Mouse (Mus musculus) heart, embryonic 15.5 days (tissue): ENCODE data around the gene Fgfbp3. TPM values are rescaled to one million over a fixed set of nuclear protein-coding genes. Genes with fewer than 3 reads are reported as not detected.
"Not testable (repeated sequence)": the region's sequence is repeated elsewhere in the genome, so short reads cannot be mapped to it uniquely, and the experiment has no call there.

Experiments
- ATAC-seq: fragments of 200-750 bp; cut with Nextera tagmentation; replicated peaks from 2 replicates; pipeline ENCODE4 v1.8.0; 2017; ENCODE audit warnings: low read depth, moderate TSS enrichment; ENCODE audit not compliant: insufficient number of reproducible peaks, insufficient read depth, low FRiP score
- H3K27ac ChIP-seq: fragments of 300-500 bp; sonication (generic); 2 replicates; pipeline ENCODE4 v1.5.1; 2015; ENCODE audit warnings: mild to moderate bottlenecking, inconsistent platforms
- H3K27me3 ChIP-seq: fragments of 300-500 bp; sonication (generic); 2 replicates; pipeline ENCODE4 v1.6.1; 2015; ENCODE audit warnings: inconsistent platforms
- H3K36me3 ChIP-seq: fragments of 300-500 bp; sonication (generic); 2 replicates; pipeline ENCODE4 v1.6.1; 2015; ENCODE audit warnings: mild to moderate bottlenecking, inconsistent platforms
- H3K4me1 ChIP-seq: fragments of 300-500 bp; sonication (generic); replicated peaks from 2 replicates; pipeline ENCODE4 v1.6.1; 2015; ENCODE audit warnings: inconsistent platforms
- H3K4me2 ChIP-seq: fragments of 300-500 bp; sonication (generic); 2 replicates; pipeline ENCODE4 v1.6.1; 2015; ENCODE audit warnings: inconsistent platforms, mild to moderate bottlenecking, moderate library complexity
- H3K4me3 ChIP-seq: fragments of 300-500 bp; sonication (generic); 2 replicates; pipeline ENCODE4 v1.5.1; 2015; ENCODE audit warnings: mild to moderate bottlenecking, inconsistent platforms
- H3K9ac ChIP-seq: fragments of 300-500 bp; sonication (generic); 2 replicates; pipeline ENCODE4 v1.6.1; 2015; ENCODE audit warnings: mild to moderate bottlenecking, inconsistent platforms
- H3K9me3 ChIP-seq: fragments of 300-500 bp; sonication (generic); replicated peaks from 2 replicates; pipeline ENCODE4 v1.6.1; 2016; ENCODE audit warnings: inconsistent platforms
- WGBS: fragments of 180-500 bp; shearing (Covaris S2); methylation state at CpG from one replicate; pipeline ENCODE4 v1.1.7; 2015; ENCODE audit warnings: mixed read lengths; 5-methylcytosine and 5-hydroxymethylcytosine counted together
- polyA plus RNA-seq: library from polyadenylated mRNA; unstranded; fragments of >200 nt; fragmentation: Nextera tagmentation; extraction: Ambion mirVana; gene quantifications from 2 replicates; pipeline ENCODE4 v1.2.1, GENCODE M21; 2015

Fgfbp3 gene
- polyA plus RNA-seq, 1 experiment from 2014 or later = 4.4 TPM

DNA sequence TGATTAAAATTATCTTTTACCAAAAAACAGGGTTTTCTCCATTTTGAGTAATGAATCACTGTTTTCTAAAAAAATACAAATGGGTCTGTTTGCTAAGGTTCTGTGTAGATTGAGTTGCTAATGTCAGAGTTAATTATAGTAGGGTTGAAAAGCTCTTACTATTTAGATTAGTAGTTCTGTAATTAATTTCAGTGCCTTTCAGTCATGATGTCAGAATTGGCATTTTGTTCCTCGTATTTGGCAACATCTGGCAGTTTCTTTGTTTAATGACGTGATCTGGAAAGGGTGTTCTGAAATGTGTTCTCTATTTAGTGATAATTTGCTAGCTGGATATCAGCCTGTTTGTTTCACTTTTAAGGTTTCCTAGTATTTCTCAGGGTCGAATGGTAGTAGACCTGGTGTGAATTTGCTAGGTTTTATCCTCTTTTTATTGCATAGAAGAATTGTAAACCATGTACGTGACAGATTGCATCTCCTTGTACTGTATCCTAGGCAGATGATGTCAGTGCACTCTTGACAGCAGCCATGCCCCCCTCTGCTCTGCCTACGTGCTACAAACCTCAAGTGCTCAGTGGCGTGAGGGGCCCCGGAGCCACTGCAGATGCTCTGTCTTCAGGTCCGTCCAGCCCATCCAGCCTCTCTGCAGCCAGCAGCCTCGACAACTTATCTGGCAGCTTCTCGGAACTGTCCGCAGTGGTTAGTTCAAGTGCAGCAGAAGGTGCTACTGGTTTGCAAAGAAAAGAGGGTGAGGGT is 40.5 kb downstream of the Fgfbp3 start:
- peak overlapping the region; percentile 38; the same call in 1 of the 2 replicates for H3K4me2 ChIP-seq
- H3K27me3 ChIP-seq = no peaks in the 10 kb centered on the region
- peaks cover 76% of the 10 kb centered on the region for H3K36me3 ChIP-seq
- ATAC-seq = peak; percentile 85
- H3K9me3 ChIP-seq = no peaks in the 10 kb centered on the region
- H3K9ac ChIP-seq = no peak overlapping the region
- 44% methylated on average over 11 of the region's 11 CpGs for WGBS
- peak overlapping the region; percentile 79 for H3K27ac ChIP-seq
- H3K4me1 ChIP-seq = peaks cover 14% of the 10 kb centered on the region; the same call in 1 of the 2 replicates
- no peak overlapping the region for H3K4me3 ChIP-seq

DNA sequence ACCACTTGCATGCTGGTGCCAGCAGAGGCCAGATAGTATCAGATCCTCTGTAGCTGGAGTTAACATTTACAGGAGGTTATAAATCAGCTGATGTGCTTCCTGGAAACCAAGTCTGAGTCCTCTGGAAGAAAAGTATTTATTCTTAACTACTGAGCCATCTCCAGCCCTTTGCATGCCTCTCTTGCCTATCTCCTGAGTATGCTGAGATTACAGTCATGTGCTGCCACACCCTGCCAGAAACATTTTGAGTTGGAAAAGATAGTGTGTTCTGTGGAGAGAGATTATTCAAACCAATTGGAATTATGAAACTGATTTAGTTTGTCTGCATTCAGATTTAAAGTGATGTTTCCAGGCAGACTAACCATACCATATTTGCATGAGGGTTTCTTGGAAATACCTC is 42.1 kb downstream of the Fgfbp3 start:
- Histone ChIP-seq H3K4me2 (no peak overlapping the region), H3K27ac (0 out of 2 replicates have a peak overlapping the region, but pooled peaks have one; percentile 33), H3K9me3 (no peaks in the 10 kb centered on the region), H3K4me3 (no peak overlapping the region), H3K27me3 (no peaks in the 10 kb centered on the region), H3K36me3 (peaks cover 73% of the 10 kb centered on the region), H3K9ac (no peak overlapping the region), H3K4me1 (peaks cover 14% of the 10 kb centered on the region; the same call in 1 of the 2 replicates)
- no peak for ATAC-seq

DNA sequence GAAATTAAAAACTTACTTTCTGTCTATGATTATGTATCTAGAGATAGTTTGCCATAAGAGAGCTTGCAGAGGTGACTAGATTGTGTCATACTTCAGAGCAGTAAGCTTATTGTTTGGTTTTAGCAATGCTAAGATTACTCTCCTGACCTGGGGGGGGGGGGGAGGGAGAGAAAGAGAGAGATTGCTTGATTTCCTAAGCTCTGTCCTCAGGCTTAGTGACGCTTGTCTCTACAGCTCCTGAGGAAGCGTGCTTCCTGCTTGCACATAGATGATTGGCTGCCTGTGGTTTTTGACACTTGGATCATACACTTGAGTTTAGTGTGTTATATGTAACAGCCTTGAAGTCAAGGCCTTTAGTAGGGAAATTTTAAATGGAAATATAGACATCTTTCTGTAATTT is 44.8 kb downstream of the Fgfbp3 start:
- no peak overlapping the region for H3K4me3 ChIP-seq
- no peaks in the 10 kb centered on the region for H3K9me3 ChIP-seq
- no peak for ATAC-seq
- WGBS = 79% methylated on average over 2 of the region's 2 CpGs
- no peak overlapping the region for H3K4me2 ChIP-seq
- no peaks in the 10 kb centered on the region for H3K27me3 ChIP-seq
- H3K27ac ChIP-seq = no peak overlapping the region
- no peak overlapping the region for H3K9ac ChIP-seq
- peaks cover 14% of the 10 kb centered on the region; the same call in 1 of the 2 replicates for H3K4me1 ChIP-seq
- peaks cover 64% of the 10 kb centered on the region for H3K36me3 ChIP-seq

DNA sequence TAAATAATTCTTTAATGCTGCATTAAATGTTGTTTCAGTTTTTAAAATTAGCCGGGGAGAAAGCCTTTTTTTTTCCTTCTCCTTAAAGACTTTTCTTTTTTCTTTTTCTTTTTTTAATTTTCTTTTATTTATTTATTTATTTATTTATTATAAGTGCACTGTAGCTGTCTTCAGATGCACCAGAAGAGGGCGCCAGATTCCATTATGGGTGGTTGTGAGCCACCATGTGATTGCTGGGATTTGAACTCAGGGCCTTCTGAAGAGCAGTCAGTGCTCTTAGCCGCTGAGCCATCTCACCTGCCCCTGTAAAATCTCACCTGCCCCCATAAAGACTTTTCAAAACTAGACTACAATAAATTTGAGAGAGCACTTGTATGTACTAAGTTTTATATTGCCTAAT is 50.7 kb downstream of the Fgfbp3 start:
- not testable (repeated sequence) for ATAC-seq, H3K9ac ChIP-seq, H3K4me2 ChIP-seq, H3K27me3 ChIP-seq, H3K4me1 ChIP-seq, H3K4me3 ChIP-seq, H3K9me3 ChIP-seq, H3K27ac ChIP-seq
- WGBS = 77% methylated on average over 3 of the region's 3 CpGs
- peaks cover 73% of the 10 kb centered on the region for H3K36me3 ChIP-seq

Other genes with a start within 250 kb of the Fgfbp3 start
- 82.2 and 93.0 TPM in 2 replicates for gene Ppp1r3c, start 183.0 kb downstream of the Fgfbp3 start, polyA plus RNA-seq
- 27.9 and 39.1 TPM in 2 replicates for gene Tnks2, start 85.4 kb downstream of the Fgfbp3 start, polyA plus RNA-seq
- gene Btaf1, start 6.5 kb upstream of the Fgfbp3 start, polyA plus RNA-seq = 5.6 and 7.2 TPM in 2 replicates